Mouse (Mus musculus): ENCODE measurements around the gene Spata2l.

GRCm38 (mm10) chr8:123202288-123202687, 33.7 kb downstream of the Spata2l start:
- TF ChIP-seq CTCF (IDR thresholded peaks at IDR 0.05; ENCODE audit: low read depth): peak; percentile 95
- no peak for TF ChIP-seq EP300 (IDR thresholded peaks at IDR 0.05; ENCODE audit: low read depth)
